Mouse (Mus musculus): ENCODE results near the gene Tmem14c. TPM values are rescaled to one million over a fixed set of nuclear protein-coding genes. Genes with fewer than 3 reads are reported as not detected.

The Tmem14c gene
- total RNA-seq, 2 experiments from 2014 or later = 157 to 168 TPM

GRCm38 (mm10) chr13:41006244-41006643 lies 9.8 kb upstream of the Tmem14c start:
- DNase-seq (ENCODE audit: low spot score in 2 of 2) = no peak

GRCm38 (mm10) chr13:41008271-41008670 lies 7.8 kb upstream of the Tmem14c start:
- no peak for DNase-seq (ENCODE audit: low spot score in 2 of 2)

GRCm38 (mm10) chr13:41008946-41009345 lies 7.1 kb upstream of the Tmem14c start:
- no peak for DNase-seq (ENCODE audit: low spot score in 2 of 2)

GRCm38 (mm10) chr13:41016797-41017405 lies 809 bp downstream of the Tmem14c start:
- DNase-seq (ENCODE audit: low spot score in 2 of 2) = no peak

GRCm38 (mm10) chr13:41017832-41018231 lies 1.7 kb downstream of the Tmem14c start:
- no peak for DNase-seq (ENCODE audit: low spot score in 2 of 2)

GRCm38 (mm10) chr13:41018236-41018635 lies 2.1 kb downstream of the Tmem14c start:
- no peak for DNase-seq (ENCODE audit: low spot score in 2 of 2)

GRCm38 (mm10) chr13:41018756-41019591 lies 2.9 kb downstream of the Tmem14c start:
- DNase-seq (ENCODE audit: low spot score in 2 of 2) = no peak

- DNase-seq (ENCODE audit: low spot score in 2 of 2) = no peak
These were observed 4.4 kb downstream of the Tmem14c start for GRCm38 (mm10) chr13:41020494-41020893.

GRCm38 (mm10) chr13:41021607-41022006 lies 5.5 kb downstream of the Tmem14c start:
- DNase-seq (ENCODE audit: low spot score in 2 of 2) = no peak

GRCm38 (mm10) chr13:41022099-41022498 lies 6.0 kb downstream of the Tmem14c start:
- DNase-seq (ENCODE audit: low spot score in 2 of 2) = no peak

GRCm38 (mm10) chr13:41030098-41030497 lies 14.0 kb downstream of the Tmem14c start:
- no peak for DNase-seq (ENCODE audit: low spot score in 2 of 2)

GRCm38 (mm10) chr13:41042511-41042910 lies 26.4 kb downstream of the Tmem14c start:
- no peak for DNase-seq (ENCODE audit: low spot score in 2 of 2)

- no peak for DNase-seq (ENCODE audit: low spot score in 2 of 2)
These were observed 29.8 kb downstream of the Tmem14c start for GRCm38 (mm10) chr13:41045901-41046300.

- DNase-seq (ENCODE audit: low spot score in 2 of 2) = no peak
These were observed 31.2 kb downstream of the Tmem14c start for GRCm38 (mm10) chr13:41047280-41047679.

- DNase-seq (ENCODE audit: low spot score in 2 of 2) = no peak
These were observed 35.9 kb downstream of the Tmem14c start for GRCm38 (mm10) chr13:41051965-41052364.

- no peak for DNase-seq (ENCODE audit: low spot score in 2 of 2)
These were observed 51.5 kb downstream of the Tmem14c start for GRCm38 (mm10) chr13:41067618-41068017.

- no peak for DNase-seq (ENCODE audit: low spot score in 2 of 2)
These were observed 55.5 kb downstream of the Tmem14c start for GRCm38 (mm10) chr13:41071617-41072016.

Other genes with a start within 250 kb of the Tmem14c start
- gene Gcnt2, start 156.5 kb upstream of the Tmem14c start, total RNA-seq (2021) = 10 to 100 TPM; 10.3 to 11.0 TPM
- gene Pak1ip1, start 15.3 kb upstream of the Tmem14c start, total RNA-seq (2021) = 10 to 100 TPM; 63.4 to 66.3 TPM
- under 1 TPM in 1 of 2 experiments, not detected in 1; 0.25 TPM for gene Mak, start 63.4 kb downstream of the Tmem14c start, total RNA-seq (2021)
- gene Gcm2, start 94.7 kb downstream of the Tmem14c start, total RNA-seq (2021) = not detected
- not detected for gene Sycp2l, start 98.0 kb downstream of the Tmem14c start, total RNA-seq (2021)
- gene Elovl2, start 204.1 kb downstream of the Tmem14c start, total RNA-seq (2021) = 10 to 100 TPM in 1 of 2 experiments, 1 to 10 TPM in 1; 6.1 to 30.4 TPM
- gene Smim13, start 233.6 kb downstream of the Tmem14c start, total RNA-seq (2021) = 10 to 100 TPM; 15.5 to 16.4 TPM